Mouse (Mus musculus) kidney, adult 2 months (tissue): ENCODE measurements around the gene Map2k6. TPM values are rescaled to one million over a fixed set of nuclear protein-coding genes. Genes with fewer than 3 reads are reported as not detected.
A peak's percentile ranks its signal among the peaks of the same experiment; 100 is the strongest.

Source experiments
- DNase-seq: peaks from one replicate; pipeline ENCODE4 v3.0.0; 2021
- H3K27ac ChIP-seq: fragments of 200-500 bp; 2 replicates; pipeline ENCODE4 v1.5.1; 2012; ENCODE audit warnings: low read depth, low read length, control low read depth, inconsistent platforms; ENCODE audit not compliant: insufficient read depth
- H3K27me3 ChIP-seq: fragments of 200-500 bp; replicated peaks from 2 replicates; pipeline ENCODE4 v1.6.1; 2012; ENCODE audit warnings: mild to moderate bottlenecking, moderate library complexity, low read length, inconsistent platforms; ENCODE audit not compliant: control insufficient read depth, insufficient read depth
- H3K36me3 ChIP-seq: fragments of 200-500 bp; 2 replicates; pipeline ENCODE4 v1.6.1; 2012; ENCODE audit warnings: mild to moderate bottlenecking, moderate library complexity, low read length, inconsistent platforms; ENCODE audit not compliant: control insufficient read depth, insufficient read depth
- H3K4me1 ChIP-seq: fragments of 200-500 bp; 2 replicates; pipeline ENCODE4 v1.6.1; 2011; ENCODE audit warnings: low read length; ENCODE audit not compliant: control insufficient read depth, insufficient read depth
- H3K4me3 ChIP-seq: fragments of 200-500 bp; 2 replicates; pipeline ENCODE4 v1.5.1; 2011; ENCODE audit warnings: mild to moderate bottlenecking, low read depth, low read length, control low read depth; ENCODE audit not compliant: insufficient read depth
- CTCF ChIP-seq: fragments of 200-500 bp; conservative IDR thresholded peaks from 2 replicates; pipeline ENCODE4 v1.5.1; 2011; ENCODE audit warnings: low read depth, mild to moderate bottlenecking, control low read depth, low read length, moderate library complexity, mixed read lengths; ENCODE audit not compliant: insufficient read depth, insufficient read length
- POLR2A ChIP-seq: fragments of 200-500 bp; IDR thresholded peaks from one replicate; pipeline ENCODE4 v1.6.1; 2011; ENCODE audit warnings: low read depth, low read length, control low read depth
- WGBS: fragments of 180-500 bp; shearing (Covaris S2); methylation state at CpG from one replicate; pipeline ENCODE4 v1.1.7; 2018; 5-methylcytosine and 5-hydroxymethylcytosine counted together
- polyA plus RNA-seq: library from polyadenylated mRNA; depleted of rRNA; stranded (reverse); fragments of >200 nt; gene quantifications from 2 replicates; pipeline ENCODE4 v1.2.3, GENCODE M21; 2012

The Map2k6 gene
- polyA plus RNA-seq, 1 experiment = 6.6 TPM

GRCm38 (mm10) chr11:110369312-110370019, 29.5 kb upstream of the Map2k6 start:
- WGBS = 14% methylated on average over 15 of the region's 15 CpGs
- TF ChIP-seq CTCF = no peak
- no peak for TF ChIP-seq POLR2A
- H3K4me1 ChIP-seq = no peaks in the 10 kb centered on the region; the same call in 1 of the 2 replicates
- H3K4me3 ChIP-seq = peak overlapping the region; percentile 18; the same call in 1 of the 2 replicates
- peak; percentile 70 for DNase-seq
- peak overlapping the region; percentile 87 for H3K27ac ChIP-seq
- no peaks in the 10 kb centered on the region for H3K36me3 ChIP-seq
- no peaks in the 10 kb centered on the region for H3K27me3 ChIP-seq

- TF ChIP-seq POLR2A = no peak
- no peak for TF ChIP-seq CTCF
- DNase-seq = no peak
- WGBS = 45% methylated on average over 8 of the region's 8 CpGs
- H3K4me3 ChIP-seq = no peak overlapping the region
- no peaks in the 10 kb centered on the region; the same call in 1 of the 2 replicates for H3K4me1 ChIP-seq
- no peaks in the 10 kb centered on the region for H3K36me3 ChIP-seq
- no peaks in the 10 kb centered on the region for H3K27me3 ChIP-seq
- H3K27ac ChIP-seq = no peak overlapping the region
Observed at GRCm38 (mm10) chr11:110371827-110372226, 27.1 kb upstream of the Map2k6 start.

GRCm38 (mm10) chr11:110372266-110372954, 26.5 kb upstream of the Map2k6 start:
- Histone ChIP-seq H3K4me1 (no peaks in the 10 kb centered on the region; the same call in 1 of the 2 replicates), H3K27me3 (no peaks in the 10 kb centered on the region), H3K4me3 (no peak overlapping the region), H3K36me3 (no peaks in the 10 kb centered on the region), H3K27ac (no peak overlapping the region)
- DNase-seq = no peak
- no peak for TF ChIP-seq POLR2A
- TF ChIP-seq CTCF = no peak
- WGBS = 74% methylated on average over 15 of the region's 15 CpGs

DNA sequence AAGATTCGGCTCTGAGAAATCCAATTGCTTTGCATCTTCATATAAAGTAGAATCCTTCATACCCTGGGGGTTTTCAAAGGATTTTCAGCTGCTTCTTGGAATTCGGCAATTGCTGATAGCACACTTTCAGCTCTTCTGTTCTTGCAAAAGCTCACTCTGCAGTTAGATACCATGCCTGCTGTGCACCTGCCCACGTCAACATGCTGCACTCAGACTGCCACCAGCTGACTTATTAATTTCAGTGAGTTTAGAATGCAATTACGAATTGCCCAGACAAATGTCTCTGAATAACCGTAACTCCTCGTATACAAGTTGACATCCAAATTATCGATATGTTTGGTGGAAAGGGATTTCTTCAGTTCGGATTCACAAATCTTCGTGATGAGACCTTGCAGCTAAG, 24.9 kb upstream of the Map2k6 start:
- TF ChIP-seq POLR2A (no peak), CTCF (no peak)
- H3K36me3 ChIP-seq = no peaks in the 10 kb centered on the region
- no peak overlapping the region for H3K27ac ChIP-seq
- 87% methylated on average over 9 of the region's 9 CpGs for WGBS
- no peaks in the 10 kb centered on the region for H3K27me3 ChIP-seq
- no peak for DNase-seq
- peaks cover under 1% of the 10 kb centered on the region; the same call in 1 of the 2 replicates for H3K4me1 ChIP-seq
- H3K4me3 ChIP-seq = no peak overlapping the region

DNA sequence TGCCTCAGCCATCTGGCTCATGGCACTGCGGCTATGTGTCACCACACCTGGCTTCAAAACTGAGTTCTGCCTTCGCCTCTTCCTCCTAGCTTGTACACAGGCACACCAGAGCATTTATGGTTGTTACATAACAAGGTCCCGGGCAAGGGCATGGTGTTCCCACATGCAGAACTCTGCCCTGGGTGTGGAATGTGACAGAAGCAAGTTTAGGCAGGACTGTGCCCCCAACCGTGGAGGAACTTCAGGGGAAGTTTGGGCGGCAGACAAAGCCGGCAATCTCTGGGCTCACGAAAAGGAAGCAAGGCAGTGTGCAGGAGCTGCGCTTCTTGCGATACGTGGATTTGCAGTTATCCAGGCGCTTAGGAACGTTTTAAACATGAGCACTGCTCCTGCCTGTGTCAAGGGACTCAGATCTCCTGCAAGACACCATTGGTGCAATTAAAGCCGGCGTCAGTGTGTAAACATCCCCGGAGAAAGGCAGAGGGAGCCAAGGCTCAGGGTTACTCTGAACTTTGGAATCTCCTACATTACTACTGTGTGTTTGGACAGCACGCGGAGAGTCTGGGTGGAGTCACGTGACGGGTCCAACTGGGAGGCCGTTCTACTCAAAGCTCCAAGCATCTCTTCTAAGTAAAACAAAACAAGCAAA, 19.1 kb upstream of the Map2k6 start:
- 4% methylated on average over 20 of the region's 20 CpGs for WGBS
- Histone ChIP-seq H3K36me3 (no peaks in the 10 kb centered on the region), H3K4me1 (peaks cover 15% of the 10 kb centered on the region), H3K27me3 (no peaks in the 10 kb centered on the region), H3K27ac (peak overlapping the region; percentile 99), H3K4me3 (peak overlapping the region; percentile 41)
- TF ChIP-seq POLR2A = peak; percentile 25
- TF ChIP-seq CTCF = peak; percentile 35; the same call in 1 of the 2 replicates
- peak; percentile 96 for DNase-seq

DNA sequence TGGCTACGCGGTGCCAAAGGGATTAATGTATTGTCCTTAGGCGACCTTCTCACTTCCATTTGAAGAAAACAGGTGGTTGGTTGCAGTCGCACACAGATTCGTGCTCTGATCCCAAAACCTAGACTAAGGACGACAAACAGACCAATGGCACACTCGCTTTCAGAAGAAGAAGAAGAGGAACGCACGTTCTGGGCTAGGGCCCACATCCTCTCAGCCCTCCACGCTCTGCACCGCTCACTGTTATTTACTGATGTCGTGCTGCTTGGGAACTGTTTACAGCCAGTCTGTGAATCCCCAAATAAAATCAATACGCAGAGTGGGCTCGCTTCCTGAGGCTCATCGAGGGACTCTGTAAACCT, 18.6 kb upstream of the Map2k6 start:
- no peak for DNase-seq
- no peak for TF ChIP-seq POLR2A
- peak overlapping the region; percentile 28; the same call in 1 of the 2 replicates for H3K4me3 ChIP-seq
- peaks cover 15% of the 10 kb centered on the region for H3K4me1 ChIP-seq
- H3K27me3 ChIP-seq = no peaks in the 10 kb centered on the region
- no peaks in the 10 kb centered on the region for H3K36me3 ChIP-seq
- peak overlapping the region; percentile 99 for H3K27ac ChIP-seq
- 28% methylated on average over 15 of the region's 15 CpGs for whole genome bisulfite sequencing

DNA sequence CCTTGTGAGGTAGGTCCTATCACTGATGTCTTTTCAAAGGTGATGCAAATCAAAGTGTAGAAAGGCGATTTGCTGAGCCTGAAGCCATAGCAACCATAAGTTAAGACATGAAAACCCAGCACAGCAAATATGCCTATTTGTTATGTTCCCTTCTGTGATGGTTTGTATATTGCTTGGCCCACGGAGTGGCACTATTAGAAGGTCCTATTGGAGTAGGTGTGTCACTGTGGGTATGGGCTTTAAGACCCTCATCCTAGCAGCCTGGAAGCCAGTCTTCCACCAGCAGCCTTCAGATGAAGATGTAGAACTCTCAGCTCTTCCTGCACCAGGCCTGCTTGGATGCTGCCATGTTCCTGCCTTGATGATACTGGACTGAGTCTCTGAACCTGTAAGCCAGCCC, 13.4 kb upstream of the Map2k6 start:
- Histone ChIP-seq H3K27me3 (no peaks in the 10 kb centered on the region), H3K4me3 (no peak overlapping the region), H3K4me1 (peaks cover 6% of the 10 kb centered on the region), H3K27ac (no peak overlapping the region), H3K36me3 (no peaks in the 10 kb centered on the region)
- no peak for DNase-seq
- WGBS = 89% methylated on average over 2 of the region's 2 CpGs
- TF ChIP-seq CTCF (no peak), POLR2A (no peak)
